Mouse (Mus musculus): ENCODE data around the gene Atg9a. TPM values are rescaled to one million over a fixed set of nuclear protein-coding genes. Genes with fewer than 3 reads are reported as not detected.

Gene Atg9a
- polyA plus RNA-seq, 1 experiment from 2014 or later, result 23.5 TPM

- WGBS, result 1% methylated on average over 38 of the region's 38 CpGs
- Histone ChIP-seq H3K4me3 (ENCODE audit: low read depth, low read length) (peak overlapping the region; percentile 44), H3K4me2 (replicated peaks; ENCODE audit: low read depth) (peak overlapping the region; percentile 100), H3K9ac (ENCODE audit: low read depth, low read length) (peak overlapping the region; percentile 35), H3K36me3 (ENCODE audit: control insufficient read depth, insufficient read depth) (peaks cover 18% of the 10 kb centered on the region), H3K27ac (ENCODE audit: low read depth, low read length) (peak overlapping the region; percentile 23), H3K4me1 (replicated peaks; ENCODE audit: control insufficient read depth, insufficient read depth, low read length) (peaks cover 11% of the 10 kb centered on the region), H3K27me3 (replicated peaks; ENCODE audit: control insufficient read depth, insufficient read depth, low read length) (peaks cover 15% of the 10 kb centered on the region; the same call in 1 of the 2 replicates), H3K9me3 (ENCODE audit: control insufficient read depth) (no peaks in the 10 kb centered on the region)
- peak; percentile 29; the same call in 1 of the 2 replicates for ATAC-seq
- no peak for TF ChIP-seq CTCF (IDR thresholded peaks at IDR 0.05; ENCODE audit: low read depth)
These were observed 26.4 kb upstream of the Atg9a start for GRCm38 (mm10) chr1:75218227-75219001.

GRCm38 (mm10) chr1:75217893-75218226, 25.9 kb upstream of the Atg9a start:
- ATAC-seq, result no peak
- peaks cover 20% of the 10 kb centered on the region for H3K36me3 ChIP-seq (ENCODE audit: control insufficient read depth, insufficient read depth)
- H3K4me2 ChIP-seq (replicated peaks; ENCODE audit: low read depth), result peak overlapping the region; percentile 100

GRCm38 (mm10) chr1:75216797-75217585, 25.0 kb upstream of the Atg9a start:
- no peak overlapping the region for H3K27ac ChIP-seq (ENCODE audit: low read depth, low read length)
- H3K9me3 ChIP-seq (ENCODE audit: control insufficient read depth), result no peaks in the 10 kb centered on the region
- H3K4me2 ChIP-seq (replicated peaks; ENCODE audit: low read depth), result peak overlapping the region; percentile 100
- WGBS, result 71% methylated on average over 13 of the region's 13 CpGs
- no peak overlapping the region for H3K9ac ChIP-seq (ENCODE audit: low read depth, low read length)
- no peak for TF ChIP-seq CTCF (IDR thresholded peaks at IDR 0.05; ENCODE audit: low read depth)
- peaks cover 20% of the 10 kb centered on the region for H3K36me3 ChIP-seq (ENCODE audit: control insufficient read depth, insufficient read depth)
- H3K27me3 ChIP-seq (replicated peaks; ENCODE audit: control insufficient read depth, insufficient read depth, low read length), result peaks cover 15% of the 10 kb centered on the region; the same call in 1 of the 2 replicates
- no peak overlapping the region for H3K4me3 ChIP-seq (ENCODE audit: low read depth, low read length)
- ATAC-seq, result no peak
- peaks cover 11% of the 10 kb centered on the region for H3K4me1 ChIP-seq (replicated peaks; ENCODE audit: control insufficient read depth, insufficient read depth, low read length)

More at GRCm38 (mm10) chr1:75217893-75218226, 25.9 kb upstream of the Atg9a start:
- peaks cover 11% of the 10 kb centered on the region for H3K4me1 ChIP-seq (replicated peaks; ENCODE audit: control insufficient read depth, insufficient read depth, low read length)
- H3K9me3 ChIP-seq (ENCODE audit: control insufficient read depth), result no peaks in the 10 kb centered on the region
- no peak overlapping the region for H3K9ac ChIP-seq (ENCODE audit: low read depth, low read length)
- no peak for TF ChIP-seq CTCF (IDR thresholded peaks at IDR 0.05; ENCODE audit: low read depth)
- peak overlapping the region; percentile 44 for H3K4me3 ChIP-seq (ENCODE audit: low read depth, low read length)
- 2% methylated on average over 6 of the region's 6 CpGs for WGBS
- no peak overlapping the region for H3K27ac ChIP-seq (ENCODE audit: low read depth, low read length)
- peaks cover 15% of the 10 kb centered on the region; the same call in 1 of the 2 replicates for H3K27me3 ChIP-seq (replicated peaks; ENCODE audit: control insufficient read depth, insufficient read depth, low read length)

GRCm38 (mm10) chr1:75215785-75216184, 23.8 kb upstream of the Atg9a start:
- H3K4me1 ChIP-seq (replicated peaks; ENCODE audit: control insufficient read depth, insufficient read depth, low read length), result peaks cover 14% of the 10 kb centered on the region
- peaks cover 20% of the 10 kb centered on the region for H3K36me3 ChIP-seq (ENCODE audit: control insufficient read depth, insufficient read depth)
- no peak overlapping the region for H3K27ac ChIP-seq (ENCODE audit: low read depth, low read length)
- no peak overlapping the region for H3K4me2 ChIP-seq (replicated peaks; ENCODE audit: low read depth)
- WGBS, result 93% methylated on average over 9 of the region's 9 CpGs
- H3K27me3 ChIP-seq (replicated peaks; ENCODE audit: control insufficient read depth, insufficient read depth, low read length), result peaks cover 8% of the 10 kb centered on the region; the same call in 1 of the 2 replicates
- ATAC-seq, result no peak
- no peak overlapping the region for H3K4me3 ChIP-seq (ENCODE audit: low read depth, low read length)
- H3K9ac ChIP-seq (ENCODE audit: low read depth, low read length), result no peak overlapping the region
- no peak for TF ChIP-seq CTCF (IDR thresholded peaks at IDR 0.05; ENCODE audit: low read depth)
- no peaks in the 10 kb centered on the region for H3K9me3 ChIP-seq (ENCODE audit: control insufficient read depth)

- H3K9me3 ChIP-seq (ENCODE audit: control insufficient read depth), result no peaks in the 10 kb centered on the region
- H3K4me2 ChIP-seq (replicated peaks; ENCODE audit: low read depth), result peak overlapping the region; percentile 24; the same call in 1 of the 2 replicates
- H3K36me3 ChIP-seq (ENCODE audit: control insufficient read depth, insufficient read depth), result peaks cover 20% of the 10 kb centered on the region
- H3K4me1 ChIP-seq (replicated peaks; ENCODE audit: control insufficient read depth, insufficient read depth, low read length), result peaks cover 14% of the 10 kb centered on the region
- H3K27ac ChIP-seq (ENCODE audit: low read depth, low read length), result peak overlapping the region; percentile 89
- no peak overlapping the region for H3K4me3 ChIP-seq (ENCODE audit: low read depth, low read length)
- 41% methylated on average over 5 of the region's 5 CpGs for WGBS
- ATAC-seq, result no peak
- no peak for TF ChIP-seq CTCF (IDR thresholded peaks at IDR 0.05; ENCODE audit: low read depth)
- no peak overlapping the region for H3K9ac ChIP-seq (ENCODE audit: low read depth, low read length)
- no peaks in the 10 kb centered on the region for H3K27me3 ChIP-seq (replicated peaks; ENCODE audit: control insufficient read depth, insufficient read depth, low read length)
These were observed 22.9 kb upstream of the Atg9a start for GRCm38 (mm10) chr1:75214886-75215285.

- Histone ChIP-seq H3K27me3 (replicated peaks; ENCODE audit: control insufficient read depth, insufficient read depth, low read length) (no peaks in the 10 kb centered on the region), H3K9me3 (ENCODE audit: control insufficient read depth) (no peaks in the 10 kb centered on the region), H3K4me2 (replicated peaks; ENCODE audit: low read depth) (peak overlapping the region; percentile 38; the same call in 1 of the 2 replicates), H3K4me1 (replicated peaks; ENCODE audit: control insufficient read depth, insufficient read depth, low read length) (peaks cover 14% of the 10 kb centered on the region), H3K27ac (ENCODE audit: low read depth, low read length) (peak overlapping the region; percentile 89), H3K36me3 (ENCODE audit: control insufficient read depth, insufficient read depth) (peaks cover 20% of the 10 kb centered on the region), H3K4me3 (ENCODE audit: low read depth, low read length) (no peak overlapping the region), H3K9ac (ENCODE audit: low read depth, low read length) (no peak overlapping the region)
- TF ChIP-seq CTCF (IDR thresholded peaks at IDR 0.05; ENCODE audit: low read depth), result no peak
- peak; percentile 73 for ATAC-seq
- 42% methylated on average over 2 of the region's 2 CpGs for WGBS
These were observed 22.4 kb upstream of the Atg9a start for GRCm38 (mm10) chr1:75214442-75214841.

Measured in intestine, postnatal 0 days (tissue).